Mouse (Mus musculus) lung, postnatal 14 days (tissue): ENCODE measurements around the gene Myh7b.
A peak's percentile ranks its signal among the peaks of the same experiment; 100 is the strongest.

Source experiments
- DNase-seq: peaks from one replicate; pipeline ENCODE4 v3.0.0; 2021

Gene Myh7b

GRCm38 (mm10) chr2:155636881-155637280, 25.9 kb downstream of the Myh7b start:
- no peak for DNase-seq

GRCm38 (mm10) chr2:155637411-155637810, 26.4 kb downstream of the Myh7b start:
- DNase-seq: no peak

GRCm38 (mm10) chr2:155640656-155641055, 29.6 kb downstream of the Myh7b start:
- DNase-seq: no peak

GRCm38 (mm10) chr2:155641540-155642472, 30.8 kb downstream of the Myh7b start:
- no peak for DNase-seq

GRCm38 (mm10) chr2:155645746-155646145, 34.7 kb downstream of the Myh7b start:
- no peak for DNase-seq

DNA sequence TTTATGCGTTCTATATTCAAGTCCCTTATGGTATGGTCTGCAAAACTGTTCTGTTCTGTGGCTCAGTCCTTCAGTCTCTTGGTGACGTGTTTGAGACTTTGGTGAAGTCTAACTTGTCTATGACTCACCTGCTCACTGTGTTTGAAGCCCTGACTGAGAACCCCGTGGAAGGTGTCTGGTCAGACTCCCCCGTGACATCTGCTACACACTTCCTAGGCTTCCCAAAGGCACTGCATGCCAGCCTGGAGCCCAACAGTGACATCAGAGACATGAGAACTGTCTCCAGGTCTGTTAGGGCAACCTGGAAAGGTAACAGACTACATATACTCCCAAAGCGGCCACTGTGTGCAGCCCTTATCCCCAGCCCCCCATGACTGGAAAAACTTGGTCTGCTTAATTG, 41.6 kb downstream of the Myh7b start:
- no peak for DNase-seq

DNA sequence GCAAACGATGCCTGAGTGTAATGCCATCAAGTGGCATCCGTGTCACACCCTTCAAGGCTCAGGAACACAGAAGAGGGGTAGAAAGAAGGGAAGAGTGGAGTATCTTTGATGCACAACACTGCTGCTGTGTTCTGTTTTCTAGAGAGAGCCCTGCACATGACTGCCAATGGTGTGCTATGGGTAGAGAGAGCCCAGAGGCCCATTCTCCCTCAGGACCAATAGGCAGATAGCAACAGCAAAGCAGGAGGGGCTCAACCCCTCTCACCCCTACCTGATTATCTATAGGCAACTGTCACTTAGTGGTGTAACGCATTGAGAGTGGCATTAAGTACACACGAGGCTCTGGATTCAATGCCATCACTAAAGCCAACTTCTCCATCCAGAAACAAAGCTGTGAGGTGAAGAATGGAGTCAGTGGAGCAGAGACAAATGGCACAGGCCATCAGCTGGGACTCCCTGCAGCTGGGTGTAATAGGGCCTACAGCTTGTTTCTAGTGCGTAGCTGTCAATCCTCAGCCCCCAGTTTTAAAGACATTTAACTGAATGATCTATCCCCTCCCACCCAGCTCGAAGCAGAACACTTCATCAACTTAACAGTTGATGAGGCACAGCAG, 44.9 kb downstream of the Myh7b start:
- DNase-seq: no peak

DNA sequence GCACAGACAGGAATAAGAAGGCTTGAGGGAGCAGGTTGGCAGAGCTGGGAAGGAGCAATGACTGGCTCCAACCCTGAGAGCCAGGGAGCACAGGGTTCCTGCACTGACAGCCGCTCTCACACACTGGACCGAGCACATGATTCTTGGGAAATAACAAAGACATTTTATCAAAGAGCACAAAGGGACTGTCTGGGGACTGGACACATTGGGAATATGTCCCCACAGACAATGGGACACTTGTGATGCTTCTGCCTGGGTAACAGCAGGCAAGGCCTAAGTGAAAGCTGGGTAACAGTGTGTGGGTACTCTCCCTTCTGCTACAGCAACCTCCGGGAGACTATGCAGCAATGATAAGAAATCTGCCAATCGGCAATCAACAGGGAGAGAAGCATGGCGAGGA, 51.4 kb downstream of the Myh7b start:
- DNase-seq: no peak

GRCm38 (mm10) chr2:155663097-155663496, 52.1 kb downstream of the Myh7b start:
- DNase-seq: peak; percentile 67

DNA sequence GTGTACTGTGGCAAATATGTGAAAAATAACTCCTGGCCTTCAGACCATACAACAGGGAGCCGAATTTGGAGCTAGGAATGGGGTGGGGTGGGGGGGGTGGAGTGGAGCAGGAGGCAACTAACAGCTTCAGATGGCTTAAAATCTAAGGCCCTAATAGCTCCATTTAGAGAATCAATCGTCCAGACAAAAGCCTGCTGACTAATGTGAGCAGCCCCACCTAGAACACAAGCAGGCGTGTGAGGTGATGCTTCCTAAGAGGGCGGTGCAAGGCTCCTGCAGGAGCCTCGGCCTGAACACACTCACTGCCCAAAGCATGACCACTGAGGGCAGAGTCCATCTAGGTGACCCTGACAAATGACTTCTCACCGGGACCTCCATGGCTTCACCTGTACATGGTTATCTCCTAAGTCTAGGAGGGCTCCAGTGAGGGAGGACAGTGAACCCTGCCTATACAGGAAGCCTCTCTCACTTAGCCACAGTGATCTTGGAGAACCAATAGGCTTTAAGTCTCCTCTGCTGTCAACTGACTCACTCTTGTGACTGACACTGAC, 53.0 kb downstream of the Myh7b start:
- no peak for DNase-seq

DNA sequence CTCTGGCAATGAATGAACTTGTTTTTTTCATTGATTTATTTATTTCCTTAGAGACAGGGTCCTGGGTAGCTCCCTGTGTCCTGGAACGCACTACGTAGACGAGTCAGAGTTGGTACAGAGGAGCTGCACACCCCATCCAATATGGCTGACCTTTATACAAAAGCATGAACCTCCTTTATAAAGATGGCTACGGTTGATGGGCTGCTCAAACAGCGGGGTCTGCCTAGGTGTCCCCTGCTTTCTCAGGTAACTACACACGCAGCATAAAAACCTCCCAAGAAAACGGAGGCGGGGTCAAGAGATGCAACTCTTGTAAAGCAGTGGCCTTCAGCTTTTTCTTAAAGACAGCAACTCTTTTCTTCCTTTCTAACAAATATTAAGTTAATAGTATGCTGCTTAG, 56.9 kb downstream of the Myh7b start:
- DNase-seq: no peak

GRCm38 (mm10) chr2:155668461-155668860, 57.4 kb downstream of the Myh7b start:
- DNase-seq: peak; percentile 52

DNA sequence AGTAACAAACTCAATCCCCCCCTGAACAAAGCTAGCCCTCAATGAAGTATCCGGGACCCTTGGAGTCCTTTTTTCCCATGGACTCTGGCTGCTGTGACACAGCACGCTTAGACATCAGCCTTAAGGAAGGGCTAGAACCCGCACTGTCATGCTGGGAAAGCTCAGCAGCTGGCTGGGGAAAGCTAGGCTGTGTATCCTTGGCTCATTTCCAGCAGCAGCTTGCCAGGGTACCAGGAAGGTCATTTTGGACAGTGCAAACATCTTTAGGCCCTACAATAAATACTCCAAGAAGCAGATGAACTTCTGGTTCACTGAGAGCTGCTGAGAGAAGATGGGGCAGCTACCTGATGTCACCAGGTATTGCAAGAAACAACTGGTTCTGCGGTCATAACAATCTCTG, 60.2 kb downstream of the Myh7b start:
- DNase-seq: peak; percentile 44

GRCm38 (mm10) chr2:155673546-155673945, 62.5 kb downstream of the Myh7b start:
- peak; percentile 83 for DNase-seq

DNA sequence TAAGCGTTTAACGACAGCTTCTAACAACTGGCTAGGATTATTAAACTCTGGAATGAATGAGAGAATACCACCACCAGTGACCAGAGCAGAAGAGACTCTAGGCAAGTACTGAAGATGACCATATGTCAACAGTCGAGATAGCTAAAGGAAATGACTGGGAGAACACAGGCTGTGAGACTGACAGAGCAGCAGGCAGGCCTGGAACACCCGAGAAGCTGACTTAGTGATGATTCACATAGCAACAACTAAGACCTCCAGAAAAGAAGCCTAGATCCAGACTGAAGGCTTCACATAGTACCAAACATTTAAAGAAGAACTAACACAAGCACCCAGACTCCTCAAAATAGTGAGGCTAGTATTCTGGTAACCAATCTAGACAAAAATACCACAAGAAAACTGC, 64.1 kb downstream of the Myh7b start:
- no peak for DNase-seq

DNA sequence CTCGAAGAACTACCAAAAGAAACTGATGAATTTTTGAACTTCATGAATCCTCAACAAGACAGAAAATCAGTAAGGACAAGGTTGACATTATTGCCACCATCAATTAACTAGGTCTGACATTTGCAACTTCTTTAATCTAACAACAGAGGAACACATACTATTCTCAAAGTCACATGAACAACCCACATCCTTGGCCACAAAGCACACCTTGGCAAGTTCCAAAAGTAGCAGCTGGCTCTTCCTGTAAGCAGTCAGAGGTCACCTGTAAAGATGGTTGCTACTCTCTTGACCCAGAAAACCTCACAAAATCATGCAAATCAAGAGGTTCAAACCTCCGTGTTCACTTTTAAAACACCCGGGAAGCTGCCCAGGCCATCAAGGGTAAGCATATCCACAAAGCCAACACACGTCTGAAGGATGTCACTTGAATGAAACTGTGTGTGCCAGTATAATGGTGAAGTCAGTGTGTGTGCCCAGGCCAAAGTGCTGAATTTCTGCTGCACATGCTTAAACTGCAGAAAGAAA, 68.6 kb downstream of the Myh7b start:
- DNase-seq: no peak

DNA sequence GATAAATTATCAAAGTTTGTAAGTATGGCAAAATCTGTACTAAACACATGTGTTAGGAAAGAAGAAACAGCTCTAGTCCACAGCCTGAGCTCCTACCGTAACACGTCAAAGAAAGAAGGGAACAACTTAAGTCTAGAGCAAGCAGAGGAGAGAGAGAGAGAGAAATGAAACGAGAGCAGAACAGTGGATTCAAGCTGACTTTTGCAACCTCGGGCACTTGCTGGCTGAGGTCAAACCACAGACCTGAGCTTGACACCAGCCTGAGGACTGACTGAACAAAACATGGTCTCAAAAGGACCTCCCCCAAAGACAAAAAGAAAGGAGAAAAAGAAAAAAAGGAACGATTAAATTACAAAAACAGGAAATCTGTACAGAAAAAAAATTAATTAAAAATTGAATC, 69.6 kb downstream of the Myh7b start:
- DNase-seq: no peak

DNA sequence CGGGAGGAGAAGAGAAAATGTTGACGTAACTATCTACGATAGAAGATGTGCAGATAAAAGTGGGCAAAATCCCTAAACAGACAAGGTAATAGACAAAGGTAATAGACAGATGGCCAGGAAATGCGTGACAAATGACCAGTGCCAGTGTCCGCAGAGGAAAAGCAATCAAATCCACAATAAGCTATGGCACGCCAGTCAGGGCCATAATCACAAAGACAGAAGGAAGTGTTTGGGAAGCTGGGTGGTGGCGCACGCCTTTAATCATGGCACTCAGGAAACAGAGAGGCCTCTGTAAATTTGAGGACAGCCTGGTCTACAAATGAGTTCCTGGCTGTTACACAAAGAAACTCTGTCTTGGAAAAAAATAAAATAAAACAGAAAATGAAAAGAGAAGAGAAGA, 70.2 kb downstream of the Myh7b start:
- no peak for DNase-seq

- DNase-seq: no peak
Measured at GRCm38 (mm10) chr2:155681874-155682273, 70.9 kb downstream of the Myh7b start.

- no peak for DNase-seq
Measured at GRCm38 (mm10) chr2:155683137-155683536, 72.1 kb downstream of the Myh7b start.

DNA sequence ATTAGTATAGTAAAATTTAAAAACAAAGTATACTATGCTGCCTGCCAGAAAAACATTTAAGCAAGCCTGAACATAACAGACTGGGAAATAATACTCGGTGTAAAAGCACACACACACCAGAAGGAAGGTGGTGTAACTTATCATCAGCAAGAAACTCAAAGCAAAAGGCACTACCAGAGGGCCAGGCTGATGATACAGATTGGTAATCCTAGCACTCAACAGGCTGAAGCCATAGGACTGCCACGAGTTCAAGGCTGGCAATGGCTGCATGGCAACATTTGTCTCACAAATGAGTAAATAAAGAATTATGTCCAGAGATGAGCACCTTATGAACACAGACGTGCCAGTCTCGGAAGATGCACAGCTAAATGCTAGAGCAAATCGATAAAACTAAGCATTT, 72.8 kb downstream of the Myh7b start:
- DNase-seq: no peak
